Mouse (Mus musculus) heart, adult 2 months (tissue): ENCODE results near the gene Actl10. TPM values are rescaled to one million over a fixed set of nuclear protein-coding genes. Genes with fewer than 3 reads are reported as not detected.
A peak's percentile ranks its signal among the peaks of the same experiment; 100 is the strongest.

Experiments used
- DNase-seq, 2 experiments: peaks; one replicate each; pipeline ENCODE4 v3.0.0; 2021
- H3K27ac ChIP-seq: fragments of 200-600 bp; 2 replicates; pipeline ENCODE4 v1.8.1; 2022
- H3K27me3 ChIP-seq: fragments of 200-500 bp; 2 replicates; pipeline ENCODE4 v1.6.1; 2012; ENCODE audit warnings: mild to moderate bottlenecking, low read length, inconsistent platforms, mixed read lengths; ENCODE audit not compliant: control insufficient read depth, insufficient read depth
- H3K36me3 ChIP-seq: fragments of 200-500 bp; 2 replicates; pipeline ENCODE4 v1.6.1; 2012; ENCODE audit warnings: low read length, inconsistent platforms; ENCODE audit not compliant: control insufficient read depth, insufficient read depth
- H3K4me1 ChIP-seq: fragments of 200-500 bp; 2 replicates; pipeline ENCODE4 v1.6.1; 2011; ENCODE audit warnings: low read length; ENCODE audit not compliant: control insufficient read depth, insufficient read depth
- H3K4me3 ChIP-seq: fragments of 200-600 bp; 2 replicates; pipeline ENCODE4 v1.8.1; 2022
- H3K79me2 ChIP-seq: fragments of 200-500 bp; replicated peaks from 2 replicates; pipeline ENCODE4 v1.6.1; 2012; ENCODE audit warnings: mild to moderate bottlenecking, inconsistent platforms, low read length, moderate library complexity, mixed read lengths; ENCODE audit not compliant: control insufficient read depth, insufficient read depth
- H3K9ac ChIP-seq: fragments of 200-500 bp; 2 replicates; pipeline ENCODE4 v1.6.1; 2012; ENCODE audit warnings: low read depth, mild to moderate bottlenecking, control low read depth, inconsistent platforms, low read length, mixed read lengths
- CTCF ChIP-seq: fragments of 200-600 bp; IDR thresholded peaks from 2 replicates; pipeline ENCODE4 v1.8.1; 2022; ENCODE audit warnings: antibody characterized with exemption, mild to moderate bottlenecking, moderate library complexity
- EP300 ChIP-seq: fragments of 200-500 bp; IDR thresholded peaks from 2 replicates; pipeline ENCODE4 v1.6.1; 2011; ENCODE audit warnings: low read depth, low read length, control low read depth; ENCODE audit not compliant: insufficient read depth
- POLR2A ChIP-seq: fragments of 200-500 bp; IDR thresholded peaks from 2 replicates; pipeline ENCODE4 v1.6.1; 2011; ENCODE audit warnings: mild to moderate bottlenecking, low read depth, low read length, control low read depth; ENCODE audit not compliant: insufficient read depth
- WGBS: fragments of 180-500 bp; shearing (Covaris S2); methylation state at CpG from one replicate; pipeline ENCODE4 v1.1.7; 2018; 5-methylcytosine and 5-hydroxymethylcytosine counted together
- intact Hi-C: fragments of 180-260 bp; cut with DNase I; formaldehyde crosslinking; loops from one replicate; pipeline ENCODE4 v1.15.1; 2025
- polyA plus RNA-seq: library from polyadenylated mRNA; depleted of rRNA; stranded (reverse); fragments of >200 nt; gene quantifications from 2 replicates; pipeline ENCODE4 v1.2.3, GENCODE M21; 2012
- total RNA-seq, 2 experiments: library from RNA; stranded (reverse); gene quantifications; 2 replicates each; pipeline ENCODE4 v1.2.3; 2021

Gene Actl10
- total and polyA plus RNA-seq, 3 experiments, result not detected

DNA sequence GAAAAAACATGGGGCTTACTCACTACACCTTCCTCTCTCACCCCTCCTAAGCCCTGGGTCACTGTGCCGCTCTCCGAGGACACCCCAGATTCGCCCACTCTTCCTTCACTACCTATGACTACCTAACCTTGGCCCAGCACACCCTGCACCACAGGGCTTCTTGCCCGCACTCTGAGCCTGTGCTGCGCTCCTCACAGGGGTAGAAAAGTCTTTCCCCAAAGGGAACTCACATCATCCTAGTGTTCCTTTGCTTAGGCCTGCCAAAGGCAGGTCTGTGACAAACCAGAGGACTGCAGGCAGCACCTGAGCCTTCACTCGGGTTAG lies 26.1 kb downstream of the Actl10 start:
- Histone ChIP-seq H3K4me1 (peaks cover 2% of the 10 kb centered on the region), H3K27ac (no peak overlapping the region), H3K79me2 (no peaks in the 10 kb centered on the region), H3K4me3 (no peak overlapping the region), H3K27me3 (no peaks in the 10 kb centered on the region), H3K9ac (no peak overlapping the region), H3K36me3 (no peaks in the 10 kb centered on the region)
- TF ChIP-seq POLR2A (no peak), CTCF (no peak), EP300 (no peak)
- DNase-seq, result no peak
- intact Hi-C loops, result no loop called here
- WGBS, result 94% methylated on average over 6 of the region's 6 CpGs

DNA sequence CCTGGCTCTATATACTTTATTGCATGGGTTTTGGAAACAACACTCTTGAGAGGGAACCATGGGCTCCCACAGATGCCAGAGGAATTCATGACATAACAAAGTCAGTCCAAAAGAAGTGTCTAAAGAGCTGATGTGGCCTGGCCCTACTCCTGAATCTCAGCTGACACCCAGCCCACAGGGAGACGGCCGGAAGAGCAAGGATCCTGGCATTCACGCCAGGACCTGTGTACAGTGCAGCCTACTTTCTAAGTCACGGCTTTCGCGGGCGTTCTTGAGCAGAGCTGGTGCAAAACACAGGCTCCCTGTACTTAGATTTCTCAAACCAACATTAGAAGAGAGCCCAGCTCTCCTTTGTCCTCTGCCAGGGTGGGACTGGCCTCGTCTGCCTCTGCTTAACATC lies 29.0 kb downstream of the Actl10 start:
- no peaks in the 10 kb centered on the region for H3K27me3 ChIP-seq
- TF ChIP-seq POLR2A, result no peak
- DNase-seq, result peak in 1 of 2 experiments; percentile 63
- peaks cover 2% of the 10 kb centered on the region for H3K4me1 ChIP-seq
- no peaks in the 10 kb centered on the region for H3K79me2 ChIP-seq
- H3K9ac ChIP-seq, result no peak overlapping the region
- H3K27ac ChIP-seq, result no peak overlapping the region; the same call in 1 of the 2 replicates
- no peaks in the 10 kb centered on the region for H3K36me3 ChIP-seq
- WGBS, result 56% methylated on average over 8 of the region's 8 CpGs
- intact Hi-C loops, result no loop called here
- H3K4me3 ChIP-seq, result no peak overlapping the region

DNA sequence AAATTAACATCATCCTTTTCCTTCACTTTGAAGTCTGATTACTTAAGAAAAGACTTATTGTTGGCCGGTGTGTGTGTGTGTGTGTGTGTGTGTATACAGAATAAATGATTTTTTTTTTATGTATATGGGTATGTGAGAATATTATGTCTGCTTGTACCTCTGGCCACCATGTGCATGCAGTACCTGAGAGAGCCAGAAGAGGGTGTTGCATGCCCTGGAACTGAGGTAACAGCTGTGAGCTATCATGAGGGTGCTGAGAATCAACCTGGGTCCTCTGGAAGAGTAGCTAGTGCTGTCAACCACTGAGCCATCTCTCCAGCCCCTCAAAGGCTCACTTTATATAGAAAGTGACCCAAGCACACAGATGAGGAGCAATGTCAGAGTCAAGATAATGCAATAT lies 29.8 kb downstream of the Actl10 start:
- Histone ChIP-seq H3K4me1 (peaks cover 2% of the 10 kb centered on the region), H3K79me2 (no peaks in the 10 kb centered on the region), H3K36me3 (no peaks in the 10 kb centered on the region), H3K9ac (no peak overlapping the region), H3K27me3 (no peaks in the 10 kb centered on the region), H3K4me3 (no peak overlapping the region), H3K27ac (no peak overlapping the region)
- TF ChIP-seq CTCF (peak; percentile 23), EP300 (no peak)
- intact Hi-C loops, result no loop called here
- WGBS, result 98% methylated on average over 1 of the region's 1 CpGs
- DNase-seq, result no peak

DNA sequence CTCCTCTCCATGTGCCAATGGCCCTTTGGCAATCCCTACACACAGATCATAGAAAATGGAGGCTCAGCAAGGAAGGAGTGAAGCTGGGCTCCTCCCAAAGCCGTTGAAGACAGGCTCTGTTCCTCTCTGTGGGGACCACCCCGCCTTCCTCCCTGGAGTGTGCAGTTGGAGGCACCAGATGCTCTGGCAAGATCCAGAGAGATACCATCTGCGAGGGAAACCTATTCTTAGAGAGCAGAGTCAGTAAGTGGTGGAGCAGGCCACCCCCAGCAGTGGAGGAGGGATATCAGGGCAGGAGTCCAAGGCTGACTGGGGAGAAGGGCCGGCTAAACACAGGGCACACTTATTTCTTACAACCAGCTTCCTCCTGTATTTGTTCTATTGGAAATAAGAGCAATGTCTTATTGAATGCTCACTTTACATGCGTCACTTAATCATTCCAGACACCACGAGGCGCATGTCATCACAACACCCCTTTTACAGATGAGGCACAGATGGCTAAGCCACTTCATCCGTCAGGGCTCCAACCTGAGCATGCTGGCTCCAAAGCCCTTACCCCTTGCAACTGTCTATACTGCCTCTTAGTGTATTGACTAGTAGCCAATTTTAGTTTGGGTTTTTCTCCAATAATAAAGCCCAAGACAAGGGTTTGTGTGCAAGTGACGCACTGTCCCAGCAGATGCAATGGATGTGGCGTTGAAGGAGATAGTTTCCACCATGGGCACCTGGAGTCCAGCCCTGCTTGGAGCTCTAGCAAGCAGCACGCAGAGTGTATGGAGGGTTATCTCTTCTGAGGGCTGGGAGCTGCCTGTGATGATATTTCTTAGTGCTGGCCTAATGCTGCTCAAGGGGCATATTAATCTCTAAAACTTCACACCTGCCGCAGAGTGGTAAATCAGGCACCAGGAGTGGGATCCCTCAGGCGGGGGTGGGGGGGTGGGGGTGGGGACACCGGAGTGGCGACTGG lies 32.6 kb downstream of the Actl10 start:
- TF ChIP-seq EP300 (no peak), POLR2A (no peak), CTCF (no peak)
- H3K9ac ChIP-seq, result no peak overlapping the region
- H3K4me3 ChIP-seq, result no peak overlapping the region
- peaks cover 2% of the 10 kb centered on the region for H3K4me1 ChIP-seq
- WGBS, result 50% methylated on average over 15 of the region's 15 CpGs
- no peaks in the 10 kb centered on the region for H3K36me3 ChIP-seq
- DNase-seq, result no peak
- intact Hi-C loops, result no loop called here
- H3K27me3 ChIP-seq, result no peaks in the 10 kb centered on the region
- H3K27ac ChIP-seq, result no peak overlapping the region
- no peaks in the 10 kb centered on the region for H3K79me2 ChIP-seq

DNA sequence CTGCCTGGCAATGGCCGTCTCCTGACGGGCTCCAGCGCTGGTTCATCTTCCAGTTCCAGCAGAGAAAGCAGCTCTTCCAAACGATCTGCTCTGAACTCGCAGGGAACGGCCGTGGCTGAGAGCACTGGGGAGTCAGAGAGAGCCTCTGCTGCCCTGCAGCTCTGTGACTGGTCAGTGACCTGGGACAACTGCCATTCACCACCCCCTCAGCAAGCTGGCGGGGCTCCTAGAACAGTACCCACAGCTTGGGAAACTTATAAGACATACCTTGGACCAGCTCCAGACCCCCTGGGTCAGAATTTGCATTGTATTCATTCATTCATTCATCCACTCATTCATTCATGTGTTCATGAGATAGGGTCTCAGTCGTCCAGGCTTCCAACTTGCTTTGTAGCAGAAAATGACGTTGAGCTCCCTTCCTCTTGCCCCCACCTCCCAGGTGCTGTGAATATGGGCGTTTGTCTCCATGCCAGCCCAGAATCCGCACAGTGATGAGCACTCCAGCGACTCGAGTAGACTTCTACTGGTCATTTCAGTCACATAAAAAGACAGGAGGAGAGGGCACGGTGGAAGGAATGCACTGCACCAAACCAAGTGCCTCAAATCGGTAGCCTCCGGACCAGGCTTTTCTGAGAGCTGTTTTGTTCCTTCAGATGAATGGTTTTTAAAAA lies 33.5 kb downstream of the Actl10 start:
- no peaks in the 10 kb centered on the region for H3K36me3 ChIP-seq
- intact Hi-C loops, result no loop called here
- TF ChIP-seq EP300 (no peak), CTCF (no peak), POLR2A (no peak)
- H3K4me1 ChIP-seq, result peaks cover 2% of the 10 kb centered on the region
- no peaks in the 10 kb centered on the region for H3K27me3 ChIP-seq
- H3K27ac ChIP-seq, result no peak overlapping the region
- no peaks in the 10 kb centered on the region for H3K79me2 ChIP-seq
- H3K9ac ChIP-seq, result no peak overlapping the region
- WGBS, result 59% methylated on average over 17 of the region's 17 CpGs
- no peak overlapping the region for H3K4me3 ChIP-seq
- DNase-seq, result no peak

DNA sequence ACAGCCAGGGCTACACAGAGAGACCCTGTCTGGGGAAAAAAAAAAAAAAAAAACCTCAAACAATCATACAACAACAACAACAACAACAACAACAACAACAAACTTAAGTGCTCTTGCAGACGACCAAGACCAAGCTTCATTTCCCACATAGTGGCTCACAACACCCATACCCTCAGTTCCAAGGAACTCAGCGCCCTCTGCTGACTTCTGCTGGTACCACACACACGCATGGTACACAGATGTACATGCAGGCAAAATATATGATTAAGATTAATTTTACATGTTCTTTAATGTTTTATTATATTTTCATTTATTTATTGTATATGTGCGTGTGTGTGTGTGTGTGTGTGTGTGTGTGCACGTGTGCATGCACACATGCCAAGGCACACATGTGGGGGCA lies 34.8 kb downstream of the Actl10 start:
- Histone ChIP-seq H3K9ac (no peak overlapping the region), H3K4me3 (no peak overlapping the region), H3K27ac (no peak overlapping the region), H3K4me1 (no peaks in the 10 kb centered on the region), H3K27me3 (no peaks in the 10 kb centered on the region), H3K36me3 (no peaks in the 10 kb centered on the region), H3K79me2 (no peaks in the 10 kb centered on the region)
- no peak for DNase-seq
- intact Hi-C loops, result no loop called here
- WGBS, result 74% methylated on average over 5 of the region's 5 CpGs
- TF ChIP-seq EP300 (no peak), CTCF (peak; percentile 54)
